Mouse (Mus musculus): ENCODE results near the gene Ncor2. TPM values are rescaled to one million over a fixed set of nuclear protein-coding genes. Genes with fewer than 3 reads are reported as not detected.

Gene Ncor2
- total RNA-seq, 2 experiments from 2014 or later, result 67.8 to 89.5 TPM

DNA sequence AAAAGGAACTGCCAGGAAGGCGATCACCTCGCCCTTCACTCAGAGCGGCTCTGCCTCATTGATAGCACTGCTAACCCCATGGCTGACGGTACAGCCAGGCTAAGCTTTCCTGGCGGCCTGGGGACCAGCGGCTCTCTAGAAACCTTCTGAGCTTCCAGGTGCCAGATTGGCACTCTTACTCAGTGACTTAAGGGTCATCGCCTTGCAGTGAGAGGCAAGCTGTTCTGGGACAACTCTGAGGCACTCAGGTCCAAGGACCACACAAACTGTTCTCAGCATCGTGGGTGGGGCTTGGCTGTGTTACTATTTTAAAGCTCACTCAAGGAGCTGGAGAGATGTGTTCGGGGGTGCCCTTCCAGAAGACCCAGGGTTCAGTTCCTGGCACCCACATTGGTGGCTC lies 163.4 kb downstream of the Ncor2 start:
- intact Hi-C loops (cut with DNase I), result loop anchor here (2.0 to 5.0 kb wide), 3 partner anchors 92 to 252 kb away; no protein-coding TSS in a partner anchor
- DNase-seq (ENCODE audit: low spot score), result no peak

DNA sequence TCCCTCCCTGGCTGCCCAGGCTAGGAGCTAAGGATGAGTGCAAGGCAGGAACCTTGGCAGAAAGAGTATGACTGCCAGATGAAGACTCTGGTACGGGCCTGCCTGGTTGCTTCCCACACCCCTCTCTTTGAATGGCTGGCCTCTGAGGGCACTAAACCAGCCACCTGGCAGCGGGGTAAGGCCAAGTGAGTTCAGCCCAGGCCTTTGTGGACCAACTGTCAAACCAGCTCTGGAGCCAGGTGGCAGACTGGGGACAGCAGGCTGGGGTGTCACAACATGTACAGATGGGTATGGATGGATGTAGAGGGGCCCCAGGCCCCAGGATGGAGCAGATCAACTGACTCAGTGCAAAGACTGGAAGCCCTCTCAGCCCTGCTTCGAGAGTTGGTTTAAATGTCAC lies 164.0 kb downstream of the Ncor2 start:
- intact Hi-C loops (cut with DNase I), result loop anchor here (2.0 to 5.0 kb wide), 3 partner anchors 92 to 252 kb away; no protein-coding TSS in a partner anchor

DNA sequence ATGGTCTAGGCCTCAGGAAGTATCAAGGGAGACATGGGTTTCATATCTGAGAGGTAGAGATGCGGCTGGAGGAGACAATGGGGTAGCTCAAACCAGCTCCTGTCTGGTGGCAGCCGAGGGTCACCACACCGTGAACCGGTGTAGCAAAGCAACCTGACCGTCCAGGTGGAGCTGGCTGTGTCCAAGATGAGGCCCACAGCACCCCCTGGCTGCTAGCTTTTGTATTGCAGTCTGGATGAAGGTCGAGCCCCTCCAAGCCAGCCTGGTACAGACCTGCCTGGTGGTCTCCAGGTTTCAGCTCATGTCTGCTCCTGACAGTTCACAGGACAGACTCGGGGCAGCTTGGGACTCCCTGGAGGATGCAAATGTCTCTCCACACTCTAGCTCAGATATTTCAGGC lies 164.5 kb downstream of the Ncor2 start:
- no peak for DNase-seq (ENCODE audit: low spot score)
- intact Hi-C loops (cut with DNase I), result loop anchor here (1.0 to 2.0 kb wide), 2 partner anchors 70 to 106 kb away; no protein-coding TSS in a partner anchor

More for the DNA sequence above, 164.0 kb downstream of the Ncor2 start:
- DNase-seq (ENCODE audit: low spot score), result no peak

DNA sequence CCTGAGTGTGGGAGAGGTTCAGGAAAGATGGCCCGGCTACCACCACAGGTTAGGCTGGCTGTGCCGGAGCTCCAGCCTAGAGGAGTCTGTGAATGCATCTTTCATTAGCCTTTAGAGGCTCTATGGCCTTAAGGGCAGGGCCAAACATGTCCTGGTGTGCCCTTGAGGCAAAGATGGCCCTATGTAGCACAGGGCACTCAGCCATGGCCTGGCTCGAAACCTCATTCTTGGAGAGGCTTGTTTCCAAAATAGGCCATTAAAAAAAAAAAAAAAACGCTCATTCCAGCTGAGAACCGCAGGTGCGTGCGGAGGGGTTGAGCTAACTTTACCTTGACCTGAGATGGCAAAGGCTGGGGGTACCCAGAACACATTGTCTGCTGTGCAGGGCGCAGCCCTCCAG lies 167.4 kb downstream of the Ncor2 start:
- no peak for DNase-seq (ENCODE audit: low spot score)
- intact Hi-C loops (cut with DNase I), result no loop called here

DNA sequence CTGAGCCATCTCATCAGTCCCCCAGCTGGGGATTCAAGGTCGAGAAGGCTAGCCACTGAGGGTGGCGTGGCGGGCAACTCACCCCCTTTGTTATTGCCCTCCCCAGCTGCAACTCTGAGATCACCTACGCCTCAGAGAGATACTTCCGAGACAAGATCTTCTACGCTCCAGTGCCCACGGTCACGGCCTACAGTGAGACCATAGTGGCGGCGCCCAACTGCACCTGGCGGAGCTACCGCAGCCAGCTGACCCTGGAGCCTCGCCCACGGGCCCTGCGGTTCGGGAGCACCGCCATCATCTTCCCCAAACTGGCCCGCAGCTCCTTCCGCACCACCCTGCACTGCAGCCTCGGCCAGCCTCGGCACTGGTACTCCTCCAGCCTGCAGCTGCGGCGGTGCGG lies 167.9 kb downstream of the Ncor2 start:
- intact Hi-C loops (cut with DNase I), result no loop called here
- DNase-seq (ENCODE audit: low spot score), result no peak

DNA sequence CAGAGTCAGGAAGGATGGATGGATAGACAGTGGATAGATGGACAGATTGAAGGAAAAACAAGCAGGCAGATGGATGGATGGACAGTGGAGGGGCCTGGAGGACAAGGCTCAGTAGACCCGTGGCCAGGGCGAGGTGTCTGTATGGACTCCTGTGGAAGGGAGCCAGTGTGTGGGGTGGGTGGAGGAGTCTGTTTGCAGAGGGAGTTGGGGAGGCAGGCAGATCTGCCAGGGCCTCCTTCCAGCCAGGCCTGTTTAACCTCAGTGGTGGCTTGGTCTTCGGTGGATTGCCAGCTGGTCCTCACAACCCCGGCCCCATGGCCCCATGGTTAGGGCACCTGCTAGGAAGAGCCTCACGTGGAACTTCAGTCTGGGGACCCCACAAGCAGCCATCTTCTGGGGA lies 172.1 kb downstream of the Ncor2 start:
- intact Hi-C loops (cut with DNase I), result no loop called here

DNA sequence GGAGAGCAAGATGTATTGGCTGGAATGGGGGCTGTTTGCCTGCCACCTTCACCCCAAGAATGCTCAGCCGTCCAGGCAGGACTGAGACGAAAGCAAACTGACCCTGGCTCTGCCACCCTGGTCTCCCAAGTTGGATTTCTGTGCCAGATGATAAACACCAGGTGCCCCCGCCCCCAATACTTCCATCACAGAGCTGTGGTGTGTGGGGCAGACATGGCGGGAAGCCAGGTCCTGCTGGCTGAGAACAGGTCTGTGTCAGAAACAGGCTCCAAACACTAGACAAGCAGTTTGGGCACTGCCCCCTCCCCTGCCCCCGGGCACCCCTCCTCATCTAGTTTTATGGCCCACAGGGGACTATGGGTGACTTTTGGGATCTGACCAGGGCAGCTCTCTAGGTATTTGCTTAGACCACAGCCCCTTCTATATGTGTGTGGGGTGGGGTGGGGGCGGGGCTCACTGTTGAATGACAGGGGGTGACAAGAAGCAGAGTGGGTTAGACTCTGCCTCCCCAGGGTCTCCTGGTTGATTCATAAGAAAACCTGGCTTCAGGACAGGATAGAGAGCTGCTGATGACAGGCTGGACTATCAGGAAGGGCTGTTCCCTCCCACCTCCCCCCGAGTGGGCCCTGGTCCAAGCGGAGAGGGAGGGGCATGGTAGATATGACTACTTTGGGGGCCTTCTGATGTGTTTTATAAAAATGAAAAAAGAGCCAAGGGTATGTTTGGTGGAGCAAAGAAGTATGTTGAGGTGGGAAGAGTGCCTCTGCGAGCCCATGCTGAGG lies 173.0 kb downstream of the Ncor2 start:
- no peak for DNase-seq (ENCODE audit: low spot score)
- intact Hi-C loops (cut with DNase I), result no loop called here

More for the DNA sequence above, 172.1 kb downstream of the Ncor2 start:
- no peak for DNase-seq (ENCODE audit: low spot score)

DNA sequence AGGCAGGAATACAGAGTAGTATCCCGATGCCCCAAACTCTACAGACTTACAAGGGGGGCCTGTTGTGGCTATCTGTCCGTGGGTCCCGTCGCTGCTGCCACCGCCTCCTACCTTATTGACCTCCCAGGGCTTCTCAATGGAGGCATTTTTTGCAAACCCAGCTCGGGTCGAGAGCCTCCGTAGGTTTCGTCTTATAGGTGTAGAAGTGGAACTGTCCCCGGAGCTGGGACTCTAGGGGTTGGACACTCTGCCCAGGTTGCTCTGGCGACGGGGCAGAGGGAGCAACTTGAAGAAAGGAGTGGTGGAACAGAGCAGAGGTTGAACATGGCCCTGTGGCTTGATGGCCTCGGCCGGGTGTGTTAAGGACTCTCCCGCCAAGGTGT lies 175.2 kb downstream of the Ncor2 start:
- DNase-seq (ENCODE audit: low spot score), result no peak
- intact Hi-C loops (cut with DNase I), result no loop called here

DNA sequence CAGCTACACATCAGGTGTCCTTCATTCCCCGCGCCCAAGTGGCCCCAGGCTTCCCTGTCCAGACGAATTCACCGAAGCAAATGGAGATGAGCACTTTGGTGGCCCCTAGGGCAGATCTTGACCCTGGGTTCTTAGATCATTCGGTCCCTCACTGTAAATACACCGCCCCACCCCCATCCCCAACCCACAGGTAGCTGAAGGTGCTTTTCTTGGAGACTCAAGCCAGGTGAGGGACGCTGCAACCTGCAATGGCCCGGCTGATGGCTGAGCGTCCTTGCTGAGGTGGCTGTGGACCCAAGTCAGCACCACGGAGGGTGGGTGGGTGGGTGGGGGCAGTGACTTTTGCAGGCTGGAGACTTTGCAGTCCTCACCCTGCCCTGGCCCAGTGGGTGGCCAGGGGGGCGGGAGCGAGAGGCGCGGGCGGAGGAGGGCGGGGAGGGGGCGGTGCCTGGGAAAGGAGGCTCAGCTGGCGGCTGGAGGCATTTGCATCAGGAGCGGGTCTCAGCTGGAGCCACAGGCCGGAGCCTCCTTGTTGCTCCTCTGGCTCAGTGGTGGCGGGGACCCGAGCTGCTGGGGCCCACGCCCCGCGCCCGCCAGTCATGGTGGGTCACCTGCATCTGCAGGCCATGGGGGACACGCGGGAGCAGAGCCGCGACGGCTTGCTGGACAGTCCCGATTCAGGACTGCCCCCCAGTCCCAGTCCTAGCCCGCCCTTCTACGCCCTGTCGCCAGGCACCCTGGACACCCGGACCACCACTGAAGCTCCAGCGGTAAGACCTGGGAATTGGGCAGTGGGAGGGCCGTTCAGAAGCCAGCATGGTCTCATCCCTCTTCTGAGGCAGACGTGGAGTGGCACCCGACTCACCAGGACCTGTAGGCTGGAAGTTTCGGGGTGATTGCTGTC lies 175.8 kb downstream of the Ncor2 start, which contains the start of gene Rflna:
Gene Rflna (plus strand): TSS at position 253 of the 904 bp plus-strand sequence.
- intact Hi-C loops (cut with DNase I), result no loop called here
- no peak for DNase-seq (ENCODE audit: low spot score)

DNA sequence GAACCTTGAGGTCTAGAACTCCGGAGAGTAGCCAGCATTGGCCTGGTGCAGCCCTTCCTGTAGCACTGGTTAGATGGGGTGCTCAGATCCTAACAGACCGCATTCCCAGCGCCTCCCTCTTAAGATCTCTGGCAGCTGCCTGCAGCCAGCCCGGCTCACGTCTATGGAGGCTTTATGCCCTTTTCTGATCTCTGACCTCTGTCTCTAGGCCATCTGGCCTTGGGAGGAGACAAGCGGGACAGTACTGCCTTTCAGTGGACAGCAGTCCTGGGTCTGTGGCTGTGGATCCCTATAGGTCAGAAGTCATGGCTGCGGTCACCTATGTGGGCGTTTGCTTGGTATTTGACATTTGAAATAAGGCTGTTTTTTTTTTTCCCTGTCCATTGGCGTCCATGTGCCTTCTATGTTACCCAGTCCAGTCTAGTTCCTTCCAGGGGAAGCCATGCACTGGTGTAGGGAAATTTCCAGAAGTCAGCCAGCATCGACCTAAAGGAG lies 178.2 kb downstream of the Ncor2 start:
- no peak for DNase-seq (ENCODE audit: low spot score)
- intact Hi-C loops (cut with DNase I), result no loop called here

DNA sequence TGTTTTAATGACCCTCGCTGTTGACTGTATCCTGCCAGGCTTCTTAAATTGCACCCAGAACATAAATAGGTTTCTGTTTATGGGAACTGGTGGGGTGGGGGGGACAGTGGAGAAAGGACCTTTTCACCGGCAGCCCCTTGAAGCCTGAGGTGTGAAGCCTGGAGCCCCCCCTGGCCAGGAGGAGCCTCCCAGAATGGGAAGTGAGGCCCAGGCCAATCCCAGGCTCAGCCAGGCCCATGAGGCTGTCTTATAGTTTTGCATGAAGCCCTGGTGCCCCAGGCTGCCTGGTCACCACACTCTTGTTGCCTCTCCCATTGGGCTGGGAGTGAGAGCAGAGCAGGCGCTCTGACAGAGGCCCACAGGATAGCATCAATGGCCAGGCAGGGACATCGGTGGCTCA lies 181.1 kb downstream of the Ncor2 start:
- no peak for DNase-seq (ENCODE audit: low spot score)
- intact Hi-C loops (cut with DNase I), result no loop called here

DNA sequence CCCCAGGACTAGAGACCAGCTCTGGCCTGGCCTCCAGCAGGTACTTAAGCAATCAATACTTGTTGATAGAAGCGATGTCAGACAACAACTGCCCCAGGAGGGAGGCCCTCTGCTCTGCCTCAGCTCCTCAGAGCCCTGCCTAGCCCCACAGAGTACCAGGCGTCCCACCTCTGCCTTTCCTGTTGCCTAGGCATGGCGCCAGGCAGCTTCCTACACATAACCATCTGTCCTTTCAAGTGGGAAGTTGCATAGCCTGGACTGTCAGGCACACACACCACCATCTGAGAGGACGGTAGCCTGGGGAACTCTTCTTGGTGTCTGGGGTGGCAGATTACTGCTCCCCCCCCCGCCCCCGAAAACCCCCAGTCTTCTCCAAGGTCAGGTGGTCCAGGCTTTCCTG lies 182.2 kb downstream of the Ncor2 start:
- intact Hi-C loops (cut with DNase I), result no loop called here
- no peak for DNase-seq (ENCODE audit: low spot score)

DNA sequence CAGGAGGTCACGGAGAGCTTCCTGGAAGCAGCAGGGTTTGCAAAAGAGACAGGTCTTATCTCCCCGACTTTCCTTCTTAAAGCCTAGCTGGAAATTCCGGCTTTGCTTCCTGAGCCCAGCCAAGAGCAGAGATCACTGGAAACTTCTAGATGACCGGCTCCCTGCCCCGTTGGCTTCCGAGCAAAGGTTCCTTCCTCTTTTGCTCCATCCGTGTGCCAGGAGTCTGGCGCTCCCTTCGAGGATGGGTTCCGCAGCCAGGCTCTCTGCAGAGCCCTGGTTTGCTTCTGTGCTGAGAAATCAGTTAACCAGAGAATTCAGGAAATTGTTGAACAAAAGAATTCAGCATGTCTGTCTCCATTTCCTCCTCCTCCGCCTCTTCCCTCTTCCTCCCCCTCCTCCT lies 186.1 kb downstream of the Ncor2 start:
- DNase-seq (ENCODE audit: low spot score), result no peak
- intact Hi-C loops (cut with DNase I), result loop anchor here (2.0 kb wide), 1 partner anchor 32 kb away; no protein-coding TSS in a partner anchor

DNA sequence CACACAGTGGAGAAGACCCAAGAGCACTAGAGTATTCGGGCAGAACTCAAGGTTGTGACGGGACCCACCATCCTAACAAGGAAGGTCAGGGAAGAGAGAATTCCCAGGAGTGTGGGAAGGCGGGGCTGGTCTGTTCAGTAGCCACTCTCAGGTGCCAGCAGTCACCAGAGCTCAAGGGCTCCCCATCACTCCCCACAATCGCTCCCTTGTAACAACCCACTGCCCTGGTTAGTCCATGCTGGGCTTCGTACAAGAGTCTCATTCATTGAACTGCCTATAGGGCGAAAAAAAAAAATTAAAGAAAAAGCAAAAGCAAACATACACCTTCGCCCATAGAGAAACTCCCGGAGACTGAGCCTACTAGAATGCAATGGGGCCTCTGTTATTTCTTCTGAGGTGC lies 186.7 kb downstream of the Ncor2 start:
- DNase-seq (ENCODE audit: low spot score), result no peak
- intact Hi-C loops (cut with DNase I), result loop anchor here (2.0 kb wide), 1 partner anchor 32 kb away; no protein-coding TSS in a partner anchor

DNA sequence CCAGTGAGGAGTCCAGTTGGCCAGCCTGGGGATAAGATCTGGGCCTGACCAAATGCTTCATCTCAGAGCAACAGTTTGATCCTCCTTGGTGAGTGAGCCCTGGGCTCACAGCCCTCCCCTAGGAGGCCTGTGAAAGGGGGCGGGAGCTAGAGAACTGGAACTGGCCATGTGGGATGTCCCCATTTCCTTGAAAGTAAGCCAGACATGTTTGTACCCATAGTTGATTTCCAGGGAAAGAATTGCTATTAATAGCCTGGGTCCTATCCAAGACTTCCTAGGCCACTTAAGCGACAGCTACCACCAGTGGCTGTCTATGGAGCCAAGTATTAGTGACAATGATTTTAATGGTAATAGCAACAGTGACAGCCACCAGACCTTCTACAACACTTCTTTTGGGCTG lies 189.3 kb downstream of the Ncor2 start:
- intact Hi-C loops (cut with DNase I), result no loop called here

DNA sequence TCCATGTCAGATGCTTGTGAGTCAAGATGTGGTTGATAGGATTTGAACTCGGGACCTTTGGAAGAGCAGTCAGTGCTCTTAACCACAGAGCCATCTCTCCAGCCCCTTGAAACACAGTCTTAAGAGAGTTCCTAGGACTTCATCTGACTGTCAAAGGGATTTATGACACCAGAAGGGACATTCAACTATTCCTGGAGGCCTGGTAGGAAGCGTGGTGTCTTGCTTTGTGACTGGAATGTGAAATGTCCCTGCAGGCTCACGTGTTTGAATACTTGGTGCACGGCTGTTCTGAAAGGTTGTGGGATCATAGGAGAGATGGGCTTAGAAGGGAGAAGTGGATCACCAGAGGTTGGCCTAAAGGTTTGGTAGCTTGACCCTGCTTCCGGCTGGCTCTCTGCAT lies 192.4 kb downstream of the Ncor2 start:
- intact Hi-C loops (cut with DNase I), result no loop called here
- DNase-seq (ENCODE audit: low spot score), result no peak

More for the DNA sequence above, 189.3 kb downstream of the Ncor2 start:
- DNase-seq (ENCODE audit: low spot score), result no peak

DNA sequence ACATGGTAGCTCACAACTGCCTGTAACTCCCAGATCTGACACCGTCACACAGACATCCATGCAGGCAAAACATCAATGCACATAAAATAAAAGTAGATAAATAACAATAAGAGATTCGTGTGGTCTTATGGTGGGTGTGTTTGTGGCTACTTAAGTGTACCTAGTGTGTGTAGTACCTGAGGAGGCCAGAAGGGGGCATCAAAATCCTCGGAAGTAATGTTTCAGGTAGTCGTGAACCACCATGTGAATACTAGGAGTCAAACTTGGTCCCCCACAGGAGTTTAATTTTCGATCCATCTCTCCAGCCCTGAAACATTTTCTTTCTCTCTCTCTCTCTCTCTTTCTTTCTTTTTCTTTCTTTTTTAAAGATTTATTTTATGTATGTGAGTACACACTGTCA lies 192.8 kb downstream of the Ncor2 start:
- no peak for DNase-seq (ENCODE audit: low spot score)
- intact Hi-C loops (cut with DNase I), result no loop called here

DNA sequence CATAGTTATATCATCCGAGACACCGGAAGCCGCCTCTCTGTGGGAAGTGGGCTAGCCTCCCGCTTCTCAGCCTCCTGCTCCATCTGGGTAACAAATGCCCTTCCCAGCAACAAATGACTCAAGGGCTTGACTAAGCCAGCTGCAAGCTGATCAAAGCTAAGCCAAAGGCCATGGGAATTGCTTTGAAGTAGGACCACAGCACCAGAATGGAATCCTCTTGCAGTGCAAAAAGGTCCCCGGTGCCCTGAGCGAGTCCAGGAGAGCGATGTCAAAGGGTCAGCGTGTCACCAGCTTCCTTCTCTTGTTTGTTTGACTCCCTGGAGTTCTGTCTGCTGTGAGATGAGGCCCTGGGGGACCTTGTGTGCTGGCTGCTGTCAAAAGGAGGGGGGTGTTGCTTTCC lies 209.2 kb downstream of the Ncor2 start:
- intact Hi-C loops (cut with DNase I), result no loop called here
- no peak for DNase-seq (ENCODE audit: low spot score)

All from heart, postnatal 25 days (tissue).